Mouse (Mus musculus) forebrain, postnatal 0 days (tissue): ENCODE measurements around the gene Ldhc. TPM values are rescaled to one million over a fixed set of nuclear protein-coding genes. Genes with fewer than 3 reads are reported as not detected.
"Not testable (repeated sequence)": the region's sequence is repeated elsewhere in the genome, so short reads cannot be mapped to it uniquely, and the experiment has no call there.

Source experiments
- ATAC-seq: fragments of 200-750 bp; cut with Nextera tagmentation; 2 replicates; pipeline ENCODE4 v1.8.0; 2017; ENCODE audit warnings: mild to moderate bottlenecking, moderate library complexity
- DNase-seq: peaks from one replicate; pipeline ENCODE4 v3.0.0-alpha.2; 2015
- H3K27ac ChIP-seq: fragments of 300-500 bp; sonication (generic); 2 replicates; pipeline ENCODE4 v1.5.1; 2014; ENCODE audit warnings: low read depth, mild to moderate bottlenecking, antibody characterized with exemption, low read length, moderate library complexity, mixed read lengths
- H3K27me3 ChIP-seq: fragments of 300-500 bp; sonication (generic); 2 replicates; pipeline ENCODE4 v1.6.1; 2014; ENCODE audit warnings: mild to moderate bottlenecking, low read length, mixed read lengths; ENCODE audit not compliant: insufficient read depth
- H3K36me3 ChIP-seq: fragments of 300-500 bp; sonication (generic); 2 replicates; pipeline ENCODE4 v1.6.1; 2014; ENCODE audit warnings: mild to moderate bottlenecking, moderate library complexity; ENCODE audit not compliant: insufficient read depth
- H3K4me1 ChIP-seq: fragments of 300-500 bp; sonication (generic); 2 replicates; pipeline ENCODE4 v1.6.1; 2014; ENCODE audit warnings: antibody characterized with exemption; ENCODE audit not compliant: insufficient read depth
- H3K4me2 ChIP-seq: fragments of 300-500 bp; sonication (generic); 2 replicates; pipeline ENCODE4 v1.6.1; 2014; ENCODE audit warnings: low read depth, mild to moderate bottlenecking, moderate library complexity
- H3K4me3 ChIP-seq: fragments of 300-500 bp; sonication (generic); 2 replicates; pipeline ENCODE4 v1.5.1; 2014; ENCODE audit warnings: low read depth, low read length, mixed read lengths
- H3K9ac ChIP-seq: fragments of 300-500 bp; sonication (generic); 2 replicates; pipeline ENCODE4 v1.6.1; 2014; ENCODE audit warnings: mild to moderate bottlenecking
- H3K9me3 ChIP-seq: fragments of 300-500 bp; sonication (generic); 2 replicates; pipeline ENCODE4 v1.6.1; 2016; ENCODE audit warnings: low read length
- CTCF ChIP-seq: sonication (generic); IDR thresholded peaks from 2 replicates; pipeline ENCODE4 v1.5.1; 2016; ENCODE audit warnings: antibody characterized with exemption, control low read depth, low read depth
- WGBS: fragments of 180-500 bp; shearing (Covaris S2); extraction: QIAGEN DNeasy Blood & Tissue Kit; methylation state at CpG from one replicate; pipeline ENCODE4 v1.1.7; 2014; 5-methylcytosine and 5-hydroxymethylcytosine counted together
- polyA plus RNA-seq: library from polyadenylated mRNA; unstranded; fragments of >200 nt; fragmentation: Nextera tagmentation; extraction: Ambion mirVana; gene quantifications from 2 replicates; pipeline ENCODE4 v1.2.1, GENCODE M21; 2015
- total RNA-seq: library from RNA; depleted of rRNA; stranded (reverse); fragments of >200 nt; gene quantifications from 2 replicates; pipeline ENCODE4 v1.2.3, GENCODE M21; 2014

Ldhc gene
- total and polyA plus RNA-seq, 2 experiments from 2014 or later: not detected

DNA sequence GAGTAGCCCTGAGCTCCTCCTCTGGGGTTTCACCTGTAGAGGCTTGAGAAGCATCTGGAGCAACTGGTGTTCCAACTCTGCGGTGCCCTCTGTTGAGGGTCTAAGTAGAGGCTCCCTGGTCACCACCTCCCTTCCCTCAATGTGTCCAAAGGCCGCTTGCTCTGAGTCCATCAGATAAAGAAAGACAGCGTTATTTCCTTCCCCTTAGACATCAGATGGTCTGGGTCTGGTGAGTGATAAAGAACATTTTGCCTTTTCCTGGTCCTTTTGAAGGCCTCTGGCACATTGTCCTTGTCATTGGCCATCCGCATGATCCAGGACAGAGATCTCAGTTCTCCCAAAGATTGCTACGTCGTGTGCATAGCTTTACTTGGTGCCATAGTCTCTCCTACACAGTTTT, 16.3 kb downstream of the Ldhc start:
- DNase-seq (no peak), ATAC-seq (no peak)
- no peaks in the 10 kb centered on the region for H3K9me3 ChIP-seq
- no peaks in the 10 kb centered on the region for H3K4me1 ChIP-seq
- no peak for TF ChIP-seq CTCF
- no peaks in the 10 kb centered on the region for H3K27me3 ChIP-seq
- no peak overlapping the region for H3K9ac ChIP-seq
- no peaks in the 10 kb centered on the region for H3K36me3 ChIP-seq
- H3K4me3 ChIP-seq: no peak overlapping the region
- no peak overlapping the region for H3K4me2 ChIP-seq
- no peak overlapping the region for H3K27ac ChIP-seq
- 86% methylated on average over 6 of the region's 6 CpGs for WGBS

DNA sequence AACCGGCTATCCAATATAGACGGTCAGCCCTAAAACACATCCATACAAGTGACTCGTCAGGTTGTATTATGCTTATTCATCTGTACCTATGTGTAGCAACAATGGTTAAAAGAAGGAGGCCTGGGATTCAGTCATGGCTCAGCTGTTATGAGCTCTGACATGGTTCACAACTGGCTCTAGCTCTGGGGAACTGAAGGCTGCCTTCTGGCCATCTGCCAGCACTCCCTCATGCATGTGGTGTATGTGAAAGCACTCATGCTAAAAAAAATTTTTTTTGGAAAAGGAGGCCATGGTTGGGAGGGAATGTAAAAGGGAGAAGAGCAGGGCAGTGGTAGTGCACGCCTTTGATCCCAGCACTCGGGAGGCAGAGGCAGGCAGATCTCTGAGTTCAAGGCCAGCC, 18.8 kb downstream of the Ldhc start:
- Histone ChIP-seq H3K27ac (no peak overlapping the region), H3K4me2 (no peak overlapping the region), H3K4me1 (no peaks in the 10 kb centered on the region), H3K27me3 (no peaks in the 10 kb centered on the region), H3K9ac (no peak overlapping the region), H3K4me3 (no peak overlapping the region), H3K36me3 (no peaks in the 10 kb centered on the region), H3K9me3 (no peaks in the 10 kb centered on the region)
- TF ChIP-seq CTCF: no peak
- DNase-seq (no peak), ATAC-seq (no peak)
- 93% methylated on average over 5 of the region's 5 CpGs for WGBS

DNA sequence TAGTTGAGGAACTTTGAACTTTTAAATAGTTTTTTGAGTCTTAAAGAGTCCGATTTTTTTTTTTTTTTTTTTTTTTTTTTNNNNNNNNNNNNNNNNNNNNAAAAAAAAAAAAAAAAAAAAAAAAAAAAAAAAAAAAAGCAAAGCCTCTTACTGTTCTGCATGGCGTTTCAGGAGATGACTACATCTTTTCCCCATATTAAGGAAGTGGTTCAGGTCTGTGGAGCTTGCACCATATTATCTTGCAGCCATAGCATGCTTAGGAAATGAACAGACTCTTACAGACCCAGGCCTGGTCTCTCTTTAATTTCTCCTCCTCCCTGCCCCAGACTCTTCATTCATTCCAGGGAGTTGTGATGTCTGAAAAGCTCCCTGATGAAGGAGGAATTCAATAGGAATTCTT, 20.0 kb downstream of the Ldhc start:
- WGBS: 84% methylated on average over 2 of the region's 2 CpGs
- Histone ChIP-seq H3K27me3 (no peaks in the 10 kb centered on the region), H3K4me3 (no peak overlapping the region), H3K9me3 (no peaks in the 10 kb centered on the region), H3K4me1 (no peaks in the 10 kb centered on the region), H3K9ac (no peak overlapping the region), H3K36me3 (0 out of 2 replicates have a peak, but pooled peaks cover 5% of the 10 kb centered on the region), H3K4me2 (no peak overlapping the region), H3K27ac (no peak overlapping the region)
- no peak for ATAC-seq
- no peak for TF ChIP-seq CTCF
- DNase-seq: no peak

DNA sequence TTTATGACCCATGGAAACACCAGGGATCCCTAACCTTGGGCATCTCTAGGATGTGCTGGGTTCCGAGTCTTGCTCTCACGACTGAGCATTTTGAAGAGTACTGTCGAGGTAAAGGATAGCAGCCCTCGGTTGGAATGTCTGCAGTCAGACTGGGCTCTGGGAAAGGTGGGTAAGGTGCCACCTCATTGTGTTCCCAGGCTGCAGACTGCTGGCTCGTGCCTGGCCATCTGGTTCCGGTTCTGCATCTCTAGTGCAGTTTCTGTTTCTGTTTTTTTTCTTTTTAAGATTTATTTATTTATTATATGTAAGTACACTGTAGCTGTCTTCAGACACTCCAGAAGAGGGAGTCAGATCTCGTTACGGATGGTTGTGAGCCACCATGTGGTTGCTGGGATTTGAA, 20.9 kb downstream of the Ldhc start:
- H3K27me3 ChIP-seq, H3K9me3 ChIP-seq, H3K9ac ChIP-seq, H3K27ac ChIP-seq, ATAC-seq, DNase-seq, H3K4me3 ChIP-seq, H3K4me2 ChIP-seq, H3K4me1 ChIP-seq: not testable (repeated sequence)
- peaks cover 14% of the 10 kb centered on the region; the same call in 1 of the 2 replicates for H3K36me3 ChIP-seq
- 87% methylated on average over 6 of the region's 8 CpGs for WGBS

DNA sequence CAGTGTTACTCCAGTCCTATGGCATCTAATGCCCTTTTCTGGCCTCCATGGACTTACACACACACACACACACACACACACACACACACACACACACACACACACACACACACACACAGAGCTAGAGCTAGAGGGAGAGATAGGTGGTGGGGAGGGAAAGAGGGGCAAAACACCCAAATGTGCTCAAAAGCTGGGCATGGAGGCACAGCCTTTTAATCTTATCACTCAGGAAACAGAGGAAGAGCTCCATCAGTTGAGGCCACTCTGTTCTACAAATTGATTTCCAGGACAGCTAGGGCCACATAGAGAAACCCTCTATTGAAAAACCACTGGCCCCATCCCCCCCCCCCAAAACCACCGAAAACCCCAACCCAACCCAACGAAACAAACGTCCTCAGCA, 22.3 kb downstream of the Ldhc start:
- Histone ChIP-seq H3K27me3 (no peaks in the 10 kb centered on the region), H3K4me2 (no peak overlapping the region), H3K9me3 (no peaks in the 10 kb centered on the region), H3K4me1 (no peaks in the 10 kb centered on the region), H3K4me3 (no peak overlapping the region), H3K27ac (no peak overlapping the region), H3K36me3 (peaks cover 26% of the 10 kb centered on the region), H3K9ac (no peak overlapping the region)
- WGBS: 92% methylated on average over 3 of the region's 3 CpGs
- DNase-seq: no peak
- no peak for ATAC-seq
- TF ChIP-seq CTCF: no peak

DNA sequence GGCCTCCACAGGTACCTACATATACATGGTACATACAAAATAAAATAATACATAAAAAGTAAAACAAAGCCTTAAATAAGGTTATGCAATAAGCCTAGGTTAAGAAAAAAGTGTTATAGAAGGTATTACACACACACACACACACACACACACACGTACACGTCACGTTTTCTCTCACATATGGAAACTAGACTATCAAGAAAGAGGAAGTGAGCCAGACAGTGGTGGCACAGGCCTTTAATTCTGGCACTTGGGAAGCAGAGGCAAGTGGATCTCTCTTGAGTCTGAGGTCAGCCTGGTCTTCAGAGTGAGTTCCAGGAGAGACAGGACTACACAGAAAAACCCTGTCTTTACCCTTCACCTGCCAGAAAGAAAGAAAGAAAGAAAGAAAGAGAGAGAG, 34.5 kb downstream of the Ldhc start:
- no peaks in the 10 kb centered on the region for H3K9me3 ChIP-seq
- no peak overlapping the region for H3K4me3 ChIP-seq
- no peak overlapping the region for H3K27ac ChIP-seq
- no peak for ATAC-seq
- TF ChIP-seq CTCF: no peak
- 89% methylated on average over 3 of the region's 3 CpGs for WGBS
- peaks cover 51% of the 10 kb centered on the region for H3K36me3 ChIP-seq
- H3K9ac ChIP-seq: no peak overlapping the region
- H3K27me3 ChIP-seq: no peaks in the 10 kb centered on the region
- DNase-seq: no peak
- H3K4me1 ChIP-seq: no peaks in the 10 kb centered on the region
- H3K4me2 ChIP-seq: no peak overlapping the region

DNA sequence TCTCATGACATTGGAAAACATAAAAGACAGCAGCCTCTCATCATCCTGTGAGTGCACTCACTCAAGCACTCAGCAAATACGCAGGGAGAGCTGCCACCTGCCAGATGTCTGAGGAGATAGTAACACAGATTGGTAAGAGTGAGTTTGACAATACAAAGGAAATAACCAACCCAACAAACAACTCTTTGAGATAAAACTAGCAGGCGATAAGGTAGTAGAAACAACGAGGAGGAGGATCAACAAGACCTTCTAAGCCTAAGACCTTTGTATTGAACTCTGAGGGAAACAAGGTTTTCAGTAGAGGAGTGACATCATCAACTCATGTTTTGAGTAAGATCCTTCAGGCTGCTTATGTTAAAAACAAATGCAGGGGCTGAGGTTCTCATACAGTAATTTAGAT, 38.3 kb downstream of the Ldhc start:
- no peaks in the 10 kb centered on the region for H3K27me3 ChIP-seq
- no peak for ATAC-seq
- H3K4me1 ChIP-seq: no peaks in the 10 kb centered on the region
- WGBS: 92% methylated on average over 3 of the region's 3 CpGs
- no peak overlapping the region for H3K4me3 ChIP-seq
- no peak for DNase-seq
- peaks cover 46% of the 10 kb centered on the region for H3K36me3 ChIP-seq
- H3K4me2 ChIP-seq: no peak overlapping the region
- no peak for TF ChIP-seq CTCF
- H3K9me3 ChIP-seq: no peaks in the 10 kb centered on the region
- H3K9ac ChIP-seq: no peak overlapping the region
- H3K27ac ChIP-seq: no peak overlapping the region

DNA sequence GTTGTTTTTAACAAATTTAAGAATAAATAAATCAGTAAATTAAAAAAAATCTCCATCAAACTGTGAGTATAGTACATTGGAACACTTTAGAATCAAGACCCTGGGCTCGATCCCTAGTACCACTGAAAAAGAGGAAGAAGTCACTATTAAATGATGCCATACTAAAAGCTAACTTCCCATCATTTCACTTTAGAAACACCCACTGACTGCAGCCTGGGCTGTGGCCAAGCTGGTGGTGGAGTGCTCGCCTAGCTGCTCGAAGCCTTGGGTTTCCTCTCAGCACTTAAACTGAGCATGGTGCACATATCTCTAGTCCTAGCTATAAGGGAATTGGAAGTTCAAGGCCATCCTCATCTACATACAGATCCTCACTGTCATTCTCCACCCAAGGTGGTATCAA, 50.2 kb downstream of the Ldhc start:
- no peak overlapping the region for H3K4me2 ChIP-seq
- DNase-seq (no peak), ATAC-seq (no peak)
- no peaks in the 10 kb centered on the region for H3K27me3 ChIP-seq
- H3K4me3 ChIP-seq: no peak overlapping the region
- H3K4me1 ChIP-seq: no peaks in the 10 kb centered on the region
- H3K36me3 ChIP-seq: peaks cover 51% of the 10 kb centered on the region
- TF ChIP-seq CTCF: no peak
- H3K9me3 ChIP-seq: no peaks in the 10 kb centered on the region
- WGBS: 97% methylated on average over 3 of the region's 3 CpGs
- no peak overlapping the region for H3K9ac ChIP-seq
- no peak overlapping the region for H3K27ac ChIP-seq
